Mouse (Mus musculus) ES-Bruce4 (cell line): ENCODE results near the gene Irf2bpl. TPM values are rescaled to one million over a fixed set of nuclear protein-coding genes. Genes with fewer than 3 reads are reported as not detected.

ENCODE experiments used
- H3K27ac ChIP-seq: 2 replicates; pipeline ENCODE4 v1.5.1; 2012; ENCODE audit warnings: low read length, inconsistent platforms; ENCODE audit not compliant: insufficient read depth
- H3K27me3 ChIP-seq: 2 replicates; pipeline ENCODE4 v1.6.1; 2012; ENCODE audit warnings: mild to moderate bottlenecking, low read length, inconsistent platforms; ENCODE audit not compliant: control insufficient read depth, poor library complexity, insufficient read depth, severe bottlenecking
- H3K36me3 ChIP-seq: 2 replicates; pipeline ENCODE4 v1.6.1; 2012; ENCODE audit warnings: inconsistent platforms, mild to moderate bottlenecking, low read length, moderate library complexity; ENCODE audit not compliant: control insufficient read depth, poor library complexity, insufficient read depth, severe bottlenecking
- H3K4me1 ChIP-seq: one replicate; pipeline ENCODE4 v1.8.1; 2011; ENCODE audit warnings: low read length; ENCODE audit not compliant: control insufficient read depth, insufficient read depth
- H3K4me3 ChIP-seq: 2 replicates; pipeline ENCODE4 v1.5.1; 2011; ENCODE audit warnings: low read depth, mild to moderate bottlenecking, low read length
- H3K9ac ChIP-seq: 2 replicates; pipeline ENCODE4 v1.6.1; 2012; ENCODE audit warnings: low read depth, mild to moderate bottlenecking, inconsistent platforms; ENCODE audit not compliant: poor library complexity, severe bottlenecking
- H3K9me3 ChIP-seq: replicated peaks from 2 replicates; pipeline ENCODE4 v1.6.1; 2012; ENCODE audit warnings: mild to moderate bottlenecking, low read length, inconsistent platforms; ENCODE audit not compliant: control insufficient read depth, poor library complexity, insufficient read depth, severe bottlenecking
- CTCF ChIP-seq: IDR thresholded peaks from one replicate; pipeline ENCODE4 v1.8.1; 2011; ENCODE audit warnings: low read depth, low read length
- EP300 ChIP-seq: IDR thresholded peaks from 2 replicates; pipeline ENCODE4 v1.6.1; 2011; ENCODE audit warnings: low read depth, low read length; ENCODE audit not compliant: insufficient read depth
- POLR2A ChIP-seq: IDR thresholded peaks from one replicate; pipeline ENCODE4 v1.8.1; 2011; ENCODE audit warnings: low read length; ENCODE audit not compliant: insufficient read depth
- polyA plus RNA-seq: library from polyadenylated mRNA; stranded (reverse); fragments of >200 nt; gene quantifications from 2 replicates; pipeline ENCODE4 v1.2.4, GENCODE M21; 2011; ENCODE audit warnings: low read depth; ENCODE audit not compliant: missing spikeins, insufficient read depth, insufficient read length

The Irf2bpl gene
- polyA plus RNA-seq, 1 experiment, result 37.9 TPM

- Histone ChIP-seq H3K9ac (no peak overlapping the region), H3K36me3 (no peaks in the 10 kb centered on the region), H3K4me1 (no peaks in the 10 kb centered on the region), H3K4me3 (no peak overlapping the region), H3K27ac (0 out of 2 replicates have a peak overlapping the region, but pooled peaks have one; percentile 32), H3K27me3 (no peaks in the 10 kb centered on the region), H3K9me3 (no peaks in the 10 kb centered on the region)
- TF ChIP-seq CTCF, result no peak
- no peak for TF ChIP-seq POLR2A
- no peak for TF ChIP-seq EP300
Observed at GRCm38 (mm10) chr12:86855670-86856069, 28.9 kb downstream of the Irf2bpl start.

- Histone ChIP-seq H3K27ac (no peak overlapping the region), H3K9me3 (no peaks in the 10 kb centered on the region), H3K4me3 (no peak overlapping the region), H3K4me1 (no peaks in the 10 kb centered on the region), H3K9ac (no peak overlapping the region), H3K27me3 (no peaks in the 10 kb centered on the region), H3K36me3 (no peaks in the 10 kb centered on the region)
- TF ChIP-seq CTCF (no peak), POLR2A (no peak), EP300 (no peak)
Observed at GRCm38 (mm10) chr12:86853516-86853915, 31.1 kb downstream of the Irf2bpl start.

DNA sequence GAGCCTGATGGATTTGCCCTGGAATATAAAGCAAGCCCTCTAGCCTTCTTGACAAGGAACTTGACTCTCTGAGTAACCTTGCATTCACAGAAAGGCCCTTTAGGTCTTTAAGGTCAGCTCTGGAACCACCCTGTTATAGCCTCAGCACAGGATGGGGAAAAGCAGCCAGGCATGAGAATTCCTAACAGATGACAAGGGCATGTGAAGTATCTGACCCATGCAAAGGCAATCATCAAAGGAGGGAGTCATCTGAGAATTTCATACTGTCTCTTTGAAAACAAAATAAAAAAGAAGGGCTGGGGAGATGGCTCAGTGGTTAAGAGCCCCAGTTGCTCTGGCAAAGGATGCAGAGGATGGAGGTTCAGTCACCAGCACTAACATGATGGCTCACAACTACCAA, 33.3 kb downstream of the Irf2bpl start:
- Histone ChIP-seq H3K27ac (no peak overlapping the region), H3K27me3 (no peaks in the 10 kb centered on the region), H3K4me1 (no peaks in the 10 kb centered on the region), H3K36me3 (no peaks in the 10 kb centered on the region), H3K9me3 (no peaks in the 10 kb centered on the region), H3K9ac (no peak overlapping the region), H3K4me3 (no peak overlapping the region)
- TF ChIP-seq EP300 (no peak), CTCF (no peak), POLR2A (no peak)

- Histone ChIP-seq H3K27ac (no peak overlapping the region), H3K4me1 (no peaks in the 10 kb centered on the region)
Observed at GRCm38 (mm10) chr12:86850746-86851145, 33.9 kb downstream of the Irf2bpl start.

GRCm38 (mm10) chr12:86849945-86850626, 34.5 kb downstream of the Irf2bpl start:
- Histone ChIP-seq H3K9me3 (no peaks in the 10 kb centered on the region), H3K27ac (no peak overlapping the region)
- no peak for TF ChIP-seq POLR2A
- no peak for TF ChIP-seq EP300
- TF ChIP-seq CTCF, result no peak

More at GRCm38 (mm10) chr12:86850746-86851145, 33.9 kb downstream of the Irf2bpl start:
- H3K27me3 ChIP-seq, result no peaks in the 10 kb centered on the region
- H3K9me3 ChIP-seq, result no peaks in the 10 kb centered on the region
- no peaks in the 10 kb centered on the region for H3K36me3 ChIP-seq
- no peak overlapping the region for H3K9ac ChIP-seq
- H3K4me3 ChIP-seq, result no peak overlapping the region
- TF ChIP-seq CTCF (no peak), EP300 (no peak), POLR2A (no peak)

DNA sequence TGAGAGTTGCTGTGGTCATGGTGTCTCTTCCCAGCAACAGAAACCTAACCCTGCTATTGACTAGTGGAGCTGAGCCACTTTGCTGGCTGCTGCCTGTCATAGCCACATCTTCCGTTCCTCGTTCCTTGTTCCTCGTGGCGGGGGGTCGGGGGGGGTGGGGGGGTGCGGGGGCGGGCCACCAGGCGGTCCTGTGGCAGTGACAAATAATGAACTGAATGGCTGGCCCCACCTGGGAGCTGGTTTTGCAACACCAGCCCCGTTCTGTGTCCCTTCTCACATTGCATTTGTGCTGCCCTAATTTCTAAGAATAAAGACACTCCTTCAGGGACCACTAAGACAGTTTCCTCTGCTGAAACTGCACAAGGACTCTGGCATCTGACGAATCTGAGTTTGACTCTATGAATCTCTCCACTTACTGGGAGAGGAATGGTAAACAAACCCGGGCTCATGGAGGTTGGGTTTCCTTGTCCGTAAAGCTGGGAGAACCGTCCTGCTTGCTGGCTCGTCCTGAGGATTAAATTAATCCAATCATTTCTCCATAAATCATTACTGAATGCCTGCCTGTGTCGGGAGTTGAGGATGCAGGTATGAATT, 41.6 kb downstream of the Irf2bpl start:
- Histone ChIP-seq H3K27ac (no peak overlapping the region), H3K27me3 (no peaks in the 10 kb centered on the region)

More at GRCm38 (mm10) chr12:86849945-86850626, 34.5 kb downstream of the Irf2bpl start:
- H3K4me1 ChIP-seq, result no peaks in the 10 kb centered on the region
- H3K9ac ChIP-seq, result no peak overlapping the region
- no peak overlapping the region for H3K4me3 ChIP-seq
- no peaks in the 10 kb centered on the region for H3K27me3 ChIP-seq
- no peaks in the 10 kb centered on the region for H3K36me3 ChIP-seq

More for the DNA sequence above, 41.6 kb downstream of the Irf2bpl start:
- H3K9me3 ChIP-seq, result no peaks in the 10 kb centered on the region
- peaks cover 5% of the 10 kb centered on the region for H3K4me1 ChIP-seq
- TF ChIP-seq EP300 (no peak), POLR2A (no peak), CTCF (no peak)
- H3K36me3 ChIP-seq, result no peaks in the 10 kb centered on the region
- H3K9ac ChIP-seq, result no peak overlapping the region
- H3K4me3 ChIP-seq, result no peak overlapping the region
